Mouse (Mus musculus) limb, embryonic 15.5 days (tissue): ENCODE measurements around the gene Parp16. TPM values are rescaled to one million over a fixed set of nuclear protein-coding genes. Genes with fewer than 3 reads are reported as not detected.
"Not testable (repeated sequence)": the region's sequence is repeated elsewhere in the genome, so short reads cannot be mapped to it uniquely, and the experiment has no call there.

Experiments
- ATAC-seq: fragments of 200-750 bp; cut with Nextera tagmentation; 2 replicates; pipeline ENCODE4 v1.8.0; 2017; ENCODE audit warnings: low read depth, moderate TSS enrichment; ENCODE audit not compliant: insufficient number of reproducible peaks, low FRiP score, low TSS enrichment
- H3K27ac ChIP-seq: fragments of 300-500 bp; sonication (generic); 2 replicates; pipeline ENCODE4 v1.5.1; 2015; ENCODE audit warnings: moderate library complexity, mild to moderate bottlenecking, inconsistent platforms
- H3K27me3 ChIP-seq: fragments of 300-500 bp; sonication (generic); 2 replicates; pipeline ENCODE4 v1.6.1; 2015; ENCODE audit warnings: inconsistent platforms
- H3K36me3 ChIP-seq: fragments of 300-500 bp; sonication (generic); 2 replicates; pipeline ENCODE4 v1.6.1; 2015; ENCODE audit warnings: inconsistent platforms
- H3K4me1 ChIP-seq: fragments of 300-500 bp; sonication (generic); 2 replicates; pipeline ENCODE4 v1.6.1; 2015; ENCODE audit warnings: inconsistent platforms
- H3K4me2 ChIP-seq: fragments of 300-500 bp; sonication (generic); 2 replicates; pipeline ENCODE4 v1.6.1; 2015; ENCODE audit warnings: mild to moderate bottlenecking, inconsistent platforms
- H3K4me3 ChIP-seq: fragments of 300-500 bp; sonication (generic); 2 replicates; pipeline ENCODE4 v1.5.1; 2015; ENCODE audit warnings: mild to moderate bottlenecking, inconsistent platforms
- H3K9ac ChIP-seq: fragments of 300-500 bp; sonication (generic); 2 replicates; pipeline ENCODE4 v1.6.1; 2015; ENCODE audit warnings: inconsistent platforms
- H3K9me3 ChIP-seq: fragments of 300-500 bp; sonication (generic); 2 replicates; pipeline ENCODE4 v1.6.1; 2016; ENCODE audit warnings: inconsistent platforms
- WGBS: fragments of 180-500 bp; shearing (Covaris S2); methylation state at CpG from one replicate; pipeline ENCODE4 v1.1.7; 2015; 5-methylcytosine and 5-hydroxymethylcytosine counted together
- polyA plus RNA-seq: library from polyadenylated mRNA; unstranded; fragments of >200 nt; fragmentation: Nextera tagmentation; extraction: Ambion mirVana; gene quantifications from 2 replicates; pipeline ENCODE4 v1.2.1, GENCODE M21; 2015

The Parp16 gene
- polyA plus RNA-seq, 1 experiment from 2014 or later, result 6.8 TPM

- no peak overlapping the region for H3K4me2 ChIP-seq
- H3K4me3 ChIP-seq, result no peak overlapping the region
- 2% methylated on average over 3 of the region's 3 CpGs for WGBS
- ATAC-seq, result no peak
- no peaks in the 10 kb centered on the region for H3K36me3 ChIP-seq
- no peaks in the 10 kb centered on the region for H3K9me3 ChIP-seq
- no peak overlapping the region for H3K27ac ChIP-seq
- H3K9ac ChIP-seq, result no peak overlapping the region
- H3K4me1 ChIP-seq, result no peaks in the 10 kb centered on the region
- no peaks in the 10 kb centered on the region for H3K27me3 ChIP-seq
Observed at GRCm38 (mm10) chr9:65283301-65283700, 88.1 kb downstream of the Parp16 start.

- not testable (repeated sequence) for H3K4me1 ChIP-seq, H3K27ac ChIP-seq, H3K36me3 ChIP-seq, ATAC-seq, H3K4me2 ChIP-seq, H3K27me3 ChIP-seq, H3K9me3 ChIP-seq, H3K4me3 ChIP-seq, H3K9ac ChIP-seq
- WGBS, result 75% methylated on average over 5 of the region's 5 CpGs
Observed at GRCm38 (mm10) chr9:65288252-65288651, 93.1 kb downstream of the Parp16 start.

Other genes starting within 250 kb of the Parp16 start
- 0.10 TPM in 1 of 2 replicates, not detected in the other for gene Slc24a1, start 243.7 kb upstream of the Parp16 start, polyA plus RNA-seq
- gene Ints14, start 234.4 kb upstream of the Parp16 start, polyA plus RNA-seq, result 43.2 and 43.9 TPM in 2 replicates
- gene Hacd3, start 173.7 kb upstream of the Parp16 start, polyA plus RNA-seq, result 80.9 and 88.3 TPM in 2 replicates
- 32.9 and 38.3 TPM in 2 replicates for gene Dpp8, start 162.9 kb upstream of the Parp16 start, polyA plus RNA-seq
- 30.3 and 33.2 TPM in 2 replicates for gene Igdcc4, start 93.9 kb upstream of the Parp16 start, polyA plus RNA-seq
- gene Igdcc3, start 54.2 kb upstream of the Parp16 start, polyA plus RNA-seq, result 0.43 and 0.52 TPM in 2 replicates
- gene Cilp, start 69.8 kb downstream of the Parp16 start, polyA plus RNA-seq, result 11.0 and 13.8 TPM in 2 replicates
- gene Clpx, start 98.9 kb downstream of the Parp16 start, polyA plus RNA-seq, result 54.2 and 55.3 TPM in 2 replicates
- gene Pdcd7, start 150.8 kb downstream of the Parp16 start, polyA plus RNA-seq, result 7.7 and 10.1 TPM in 2 replicates
- gene Ubap1l, start 165.7 kb downstream of the Parp16 start, polyA plus RNA-seq, result 0.14 and 0.16 TPM in 2 replicates
- gene Kbtbd13, start 196.3 kb downstream of the Parp16 start, polyA plus RNA-seq, result 1.9 TPM in 2 replicates
- 8.9 and 9.7 TPM in 2 replicates for gene Rasl12, start 203.2 kb downstream of the Parp16 start, polyA plus RNA-seq
- gene Slc51b, start 227.6 kb downstream of the Parp16 start, polyA plus RNA-seq, result not detected in 2 replicates
- 19.8 and 21.0 TPM in 2 replicates for gene Mtfmt, start 240.4 kb downstream of the Parp16 start, polyA plus RNA-seq